Mouse (Mus musculus) c-Kit-positive CD71-negative TER-119-negative erythroid progenitor cells, embryonic 14.5 days (primary cell): ENCODE data around the gene Rph3al.

Experiments
- DNase-seq: peaks from one replicate; pipeline ENCODE4 v3.0.0-alpha.2; 2013; ENCODE audit warnings: low read depth

Rph3al gene

DNA sequence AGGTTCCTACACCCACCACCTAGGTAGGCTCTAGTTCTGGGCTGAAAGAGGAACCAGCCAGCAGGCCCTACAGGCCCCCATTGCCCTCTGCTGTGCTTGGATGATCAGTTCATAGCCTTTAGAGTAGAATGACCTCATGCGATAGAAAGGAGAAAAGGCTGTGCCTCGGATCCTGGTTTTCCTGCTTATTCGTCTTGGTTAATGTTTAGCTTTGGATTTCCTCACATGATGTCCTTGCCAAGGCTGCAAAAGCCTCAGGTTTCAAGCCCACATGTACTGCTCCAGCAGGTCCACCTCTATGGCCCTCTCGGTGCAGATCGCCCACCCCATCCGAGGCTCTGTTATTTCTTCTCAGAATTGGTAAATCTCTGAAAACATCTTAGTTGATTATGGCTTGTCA, 33.2 kb downstream of the Rph3al start:
- no peak for DNase-seq

- DNase-seq, result no peak
Measured at GRCm38 (mm10) chr11:75904501-75904900, 33.7 kb downstream of the Rph3al start.

- DNase-seq, result peak; percentile 32
Measured at GRCm38 (mm10) chr11:75903486-75903885, 34.7 kb downstream of the Rph3al start.

DNA sequence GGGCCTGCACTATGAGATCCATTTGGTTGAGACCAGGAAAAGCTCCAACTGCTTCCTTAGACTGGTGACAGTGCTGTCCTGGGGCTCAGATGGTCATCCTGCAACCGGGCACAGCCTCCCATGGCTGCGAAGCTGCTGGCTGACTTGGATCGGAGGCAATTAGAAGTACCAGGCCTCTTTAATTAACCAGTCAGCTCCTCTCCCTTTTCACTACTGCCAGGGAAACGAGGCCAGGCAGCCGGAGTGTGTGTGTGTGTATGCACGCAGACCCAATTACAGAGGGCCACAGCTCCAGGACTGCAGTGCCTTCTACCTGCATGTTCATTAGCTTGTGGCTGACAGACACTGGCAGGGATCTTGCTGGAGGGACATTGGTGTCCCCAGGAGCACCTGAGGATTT, 36.9 kb downstream of the Rph3al start:
- no peak for DNase-seq

GRCm38 (mm10) chr11:75899676-75900075, 38.6 kb downstream of the Rph3al start:
- no peak for DNase-seq

GRCm38 (mm10) chr11:75898532-75898931, 39.7 kb downstream of the Rph3al start:
- no peak for DNase-seq

DNA sequence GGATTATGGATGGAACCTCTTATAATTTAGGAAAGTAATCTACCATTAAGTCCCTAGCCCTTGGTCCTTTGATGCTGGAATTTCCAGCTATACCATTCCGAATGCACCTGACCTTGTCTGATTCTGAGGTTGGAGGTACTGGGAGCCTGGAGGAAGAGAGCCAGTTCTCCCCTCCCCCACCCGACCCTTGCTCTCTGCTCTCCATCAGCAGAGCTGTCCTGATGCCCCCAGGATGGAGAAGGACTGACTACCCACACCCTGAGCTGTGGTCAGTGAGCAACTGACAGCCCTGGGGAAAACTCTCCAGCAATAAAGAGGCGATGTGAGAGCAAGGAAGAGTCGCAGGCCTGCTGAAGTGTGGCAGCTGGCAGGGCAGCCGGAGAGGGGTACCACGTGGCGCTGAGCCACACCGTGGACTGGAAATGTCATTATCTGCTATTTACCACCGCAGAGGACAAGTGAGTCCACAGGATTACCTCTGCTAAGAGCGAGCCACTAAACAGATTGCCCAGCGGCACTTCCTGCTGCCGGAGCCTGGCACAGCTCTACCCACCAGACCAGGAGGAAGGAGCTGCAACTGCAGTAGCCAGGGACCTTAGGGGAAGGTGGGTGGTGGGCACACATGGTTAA, 43.3 kb downstream of the Rph3al start:
- no peak for DNase-seq

- DNase-seq, result no peak
Measured at GRCm38 (mm10) chr11:75893956-75894355, 44.3 kb downstream of the Rph3al start.

- no peak for DNase-seq
Measured at GRCm38 (mm10) chr11:75887349-75887748, 50.9 kb downstream of the Rph3al start.

GRCm38 (mm10) chr11:75881234-75881633, 57.0 kb downstream of the Rph3al start:
- no peak for DNase-seq

DNA sequence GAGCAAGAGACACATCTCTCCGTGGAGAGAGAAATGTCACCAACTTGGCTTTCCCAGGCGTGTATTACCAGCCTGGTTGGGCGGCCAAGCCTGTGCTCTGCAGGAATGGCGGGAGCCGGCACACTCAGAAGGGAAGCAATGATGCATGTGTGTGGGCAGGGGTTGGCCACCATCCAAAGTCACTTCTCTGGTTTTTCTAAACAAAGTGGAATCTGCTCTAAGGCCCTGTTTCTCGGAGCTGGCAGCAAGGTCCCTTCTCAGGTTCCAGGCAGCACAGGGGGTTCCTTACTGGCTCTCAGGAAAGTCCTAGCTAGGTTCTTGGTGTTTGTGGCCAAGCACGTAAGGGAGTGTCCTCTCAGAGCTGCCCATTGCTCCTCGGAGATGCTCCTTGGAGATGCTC, 58.2 kb downstream of the Rph3al start:
- DNase-seq, result no peak

- no peak for DNase-seq
Measured at GRCm38 (mm10) chr11:75878460-75878859, 59.8 kb downstream of the Rph3al start.

GRCm38 (mm10) chr11:75876043-75876780, 62.0 kb downstream of the Rph3al start:
- DNase-seq, result no peak

- no peak for DNase-seq
Measured at GRCm38 (mm10) chr11:75871688-75872087, 66.5 kb downstream of the Rph3al start.

- no peak for DNase-seq
Measured at GRCm38 (mm10) chr11:75870947-75871346, 67.3 kb downstream of the Rph3al start.

- DNase-seq, result no peak
Measured at GRCm38 (mm10) chr11:75870386-75870785, 67.8 kb downstream of the Rph3al start.

DNA sequence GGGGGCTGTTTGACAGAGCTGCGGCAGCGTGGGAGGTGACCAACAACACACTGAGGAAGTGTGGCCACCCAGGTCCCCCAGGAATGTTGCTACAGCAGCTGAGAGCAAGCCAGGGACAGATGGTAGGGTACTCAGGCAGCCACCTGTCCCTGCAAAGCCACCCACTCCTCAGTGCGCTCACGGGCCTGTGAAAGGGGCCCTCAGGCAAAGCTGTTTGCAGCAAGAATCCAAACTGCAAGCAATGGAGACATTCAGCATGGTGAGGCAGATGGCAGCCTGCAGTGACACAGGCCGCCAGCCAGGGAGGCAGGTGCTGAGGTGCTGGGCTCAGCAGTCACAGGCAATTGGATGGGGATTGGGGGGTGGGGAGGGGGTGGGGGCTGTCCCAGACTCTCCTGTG, 68.3 kb downstream of the Rph3al start:
- no peak for DNase-seq

DNA sequence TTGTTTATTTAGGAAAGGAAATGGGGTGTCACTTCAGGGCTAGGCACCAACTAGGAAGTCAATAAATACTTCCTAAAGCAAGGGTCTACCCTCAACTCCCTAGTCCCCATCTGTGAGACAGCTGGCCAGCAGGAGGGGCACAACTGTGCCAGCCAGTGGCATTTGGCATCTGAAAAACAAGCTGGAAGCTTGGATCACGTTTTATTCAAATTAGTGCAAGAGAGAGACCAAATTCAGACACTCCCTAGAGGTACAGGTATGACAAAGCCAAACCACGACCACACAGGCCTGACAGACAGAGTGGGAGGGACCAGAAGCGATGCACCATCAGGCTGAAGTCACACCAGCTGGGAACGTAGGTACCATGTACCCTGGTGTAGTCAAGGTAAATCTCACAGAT, 71.4 kb downstream of the Rph3al start:
- no peak for DNase-seq

- DNase-seq, result no peak
Measured at GRCm38 (mm10) chr11:75865859-75866258, 72.4 kb downstream of the Rph3al start.

DNA sequence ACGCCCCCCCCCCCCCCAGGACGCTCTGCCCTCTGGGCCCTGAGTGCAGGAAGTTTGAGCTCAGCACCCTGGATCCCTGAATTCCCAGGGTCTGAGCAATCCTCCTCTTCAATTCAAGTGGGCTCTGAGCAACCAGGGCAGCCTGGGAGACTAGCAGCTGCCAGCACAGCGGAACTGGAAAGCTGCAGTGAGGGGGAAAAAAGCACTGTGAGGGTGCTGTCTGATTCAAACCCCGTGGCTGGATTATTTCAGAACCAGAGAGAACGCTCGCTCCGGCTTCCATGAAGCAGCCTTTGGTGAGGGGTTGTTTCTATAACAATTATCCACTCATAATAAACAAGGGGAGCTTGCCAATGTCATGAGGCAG, 73.0 kb downstream of the Rph3al start:
- no peak for DNase-seq

DNA sequence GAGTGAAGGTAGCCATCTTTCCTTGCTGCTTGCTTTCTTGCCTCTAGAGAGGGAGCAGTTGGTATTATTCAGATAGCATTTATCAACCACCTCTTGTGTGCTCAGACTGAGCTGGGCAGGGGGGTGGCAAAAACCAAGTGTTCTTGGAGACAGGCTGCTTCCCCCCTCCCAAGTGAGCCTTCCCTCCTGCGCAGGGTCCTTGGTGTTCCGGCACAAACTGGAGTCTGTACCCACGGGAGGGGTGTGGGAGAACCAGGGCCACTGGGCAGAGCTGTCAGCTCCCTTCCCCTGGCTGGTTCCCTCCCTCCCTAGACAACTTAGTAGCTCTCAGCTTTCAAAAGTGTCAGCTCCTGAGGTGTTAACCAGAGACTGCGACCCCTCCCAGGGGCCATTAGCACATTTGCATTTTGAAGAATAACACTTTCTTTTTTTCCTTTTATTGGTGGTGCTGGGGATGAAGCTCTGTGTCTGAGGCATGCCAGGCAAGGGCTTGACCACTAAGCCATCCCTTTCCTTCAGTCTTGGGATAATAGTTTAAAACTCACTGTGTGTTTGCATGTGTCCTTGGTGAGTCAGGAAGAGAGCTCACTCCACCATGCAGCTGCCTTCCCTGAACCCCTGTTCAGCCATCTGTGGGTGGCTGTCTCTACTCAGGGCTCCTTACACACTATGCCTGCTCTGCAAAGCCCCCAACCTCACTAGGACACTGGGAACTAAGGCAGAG, 73.5 kb downstream of the Rph3al start:
- DNase-seq, result no peak

DNA sequence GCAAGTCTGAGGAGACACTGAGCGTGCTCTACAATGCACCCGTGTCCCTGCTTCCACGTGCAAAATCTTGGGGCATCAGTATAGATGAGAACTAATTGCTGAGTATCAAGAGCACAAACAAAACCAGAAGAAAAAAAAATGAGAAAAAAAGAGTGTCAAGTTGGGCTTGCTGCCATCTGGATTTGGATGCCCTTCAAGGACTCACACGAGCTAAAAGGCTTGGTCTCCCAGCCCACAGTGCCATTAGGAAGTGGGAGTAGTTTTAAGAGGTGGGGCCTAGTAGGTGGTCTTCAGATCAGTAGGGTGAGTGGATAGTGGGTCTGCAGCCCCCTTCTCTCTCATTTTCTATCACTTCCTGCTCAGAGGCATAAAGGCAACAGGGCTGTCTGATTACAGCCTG, 75.8 kb downstream of the Rph3al start:
- no peak for DNase-seq

DNA sequence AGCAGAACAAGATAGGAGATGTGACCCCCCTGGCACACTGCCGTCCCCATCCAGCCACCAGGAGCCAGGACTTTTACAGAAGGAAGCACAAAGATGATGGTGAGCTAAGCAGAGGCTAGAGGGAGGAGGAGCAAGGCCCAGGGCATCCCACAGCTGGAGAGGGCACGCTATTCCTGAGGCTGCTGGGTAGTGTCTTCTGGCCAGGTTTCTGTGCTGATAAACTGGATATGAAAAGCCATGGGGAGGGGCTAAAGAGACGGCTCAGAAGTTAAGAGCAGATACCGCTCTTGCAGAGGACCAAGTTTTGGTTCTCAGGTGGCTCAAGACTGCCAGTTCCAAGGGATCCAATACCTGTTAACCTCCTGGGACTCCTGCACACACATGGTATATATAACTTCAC, 76.6 kb downstream of the Rph3al start:
- DNase-seq, result no peak
